Mouse (Mus musculus): ENCODE results near the gene Atf3. TPM values are rescaled to one million over a fixed set of nuclear protein-coding genes. Genes with fewer than 3 reads are reported as not detected.

Gene Atf3
- polyA plus RNA-seq, 1 experiment from 2014 or later = 5.6 TPM

- no peak overlapping the region for H3K27ac ChIP-seq (ENCODE audit: low read length)
- H3K4me3 ChIP-seq (ENCODE audit: low read length) = no peak overlapping the region
- H3K4me1 ChIP-seq (ENCODE audit: control insufficient read depth, insufficient read depth, low read length) = peaks cover 25% of the 10 kb centered on the region
- WGBS = 46% methylated on average over 6 of the region's 6 CpGs
- no peaks in the 10 kb centered on the region for H3K36me3 ChIP-seq (ENCODE audit: control insufficient read depth, insufficient read depth, low read length)
- ATAC-seq = no peak
- H3K9me3 ChIP-seq (ENCODE audit: control insufficient read depth, low read length) = no peaks in the 10 kb centered on the region
- no peak overlapping the region for H3K4me2 ChIP-seq (ENCODE audit: low read depth, low read length)
- H3K9ac ChIP-seq (ENCODE audit: low read depth, low read length) = no peak overlapping the region
- H3K27me3 ChIP-seq (replicated peaks; ENCODE audit: control insufficient read depth, insufficient read depth, low read length) = peaks cover 31% of the 10 kb centered on the region
These were observed 28.0 kb downstream of the Atf3 start for GRCm38 (mm10) chr1:191189671-191190372.

- ATAC-seq = no peak
- no peaks in the 10 kb centered on the region for H3K36me3 ChIP-seq (ENCODE audit: control insufficient read depth, insufficient read depth, low read length)
- H3K4me2 ChIP-seq (ENCODE audit: low read depth, low read length) = peak overlapping the region; percentile 26; the same call in 1 of the 2 replicates
- H3K27ac ChIP-seq (ENCODE audit: low read length) = no peak overlapping the region
- H3K9ac ChIP-seq (ENCODE audit: low read depth, low read length) = no peak overlapping the region; the same call in 1 of the 2 replicates
- 10% methylated on average over 7 of the region's 7 CpGs for WGBS
- no peaks in the 10 kb centered on the region for H3K9me3 ChIP-seq (ENCODE audit: control insufficient read depth, low read length)
- H3K27me3 ChIP-seq (replicated peaks; ENCODE audit: control insufficient read depth, insufficient read depth, low read length) = peaks cover 35% of the 10 kb centered on the region
- H3K4me1 ChIP-seq (ENCODE audit: control insufficient read depth, insufficient read depth, low read length) = peaks cover 32% of the 10 kb centered on the region
- no peak overlapping the region for H3K4me3 ChIP-seq (ENCODE audit: low read length)
These were observed 31.5 kb downstream of the Atf3 start for GRCm38 (mm10) chr1:191186386-191186770.

DNA sequence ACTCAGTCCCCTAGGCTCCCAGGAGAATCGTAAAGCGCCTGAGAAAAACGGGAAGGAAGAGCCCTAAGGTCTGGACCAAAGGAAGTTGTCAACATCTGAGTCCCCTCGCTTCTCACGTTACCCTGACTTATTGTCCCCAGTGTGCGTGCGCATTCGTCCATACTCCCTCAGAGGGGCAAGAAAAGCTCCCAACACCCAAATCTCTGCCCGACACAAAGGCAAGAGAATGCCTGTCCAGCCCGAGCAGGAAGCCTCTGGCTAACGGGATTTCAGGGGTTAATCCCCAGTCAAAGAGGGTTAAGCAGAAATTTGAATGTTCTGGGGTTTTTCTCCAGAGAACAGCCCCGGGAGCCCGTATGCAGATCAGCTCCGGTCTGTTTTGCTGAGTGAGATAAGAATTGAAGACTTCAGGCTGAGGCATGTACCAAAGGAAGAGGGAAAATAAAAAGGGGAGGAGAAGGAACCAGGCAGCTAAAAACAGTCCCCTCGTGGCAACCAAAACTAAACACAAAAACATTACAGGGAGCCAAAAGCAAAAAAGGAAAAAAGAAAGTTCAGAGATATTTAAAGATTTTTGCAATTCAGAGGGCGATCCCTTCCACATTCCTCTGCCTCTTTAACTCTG, 32.0 kb downstream of the Atf3 start:
- Histone ChIP-seq H3K36me3 (ENCODE audit: control insufficient read depth, insufficient read depth, low read length) (no peaks in the 10 kb centered on the region), H3K9me3 (ENCODE audit: control insufficient read depth, low read length) (no peaks in the 10 kb centered on the region), H3K27ac (ENCODE audit: low read length) (no peak overlapping the region), H3K4me2 (ENCODE audit: low read depth, low read length) (peak overlapping the region; percentile 81), H3K9ac (ENCODE audit: low read depth, low read length) (peak overlapping the region; percentile 60), H3K4me1 (ENCODE audit: control insufficient read depth, insufficient read depth, low read length) (peaks cover 37% of the 10 kb centered on the region), H3K27me3 (replicated peaks; ENCODE audit: control insufficient read depth, insufficient read depth, low read length) (peaks cover 35% of the 10 kb centered on the region), H3K4me3 (ENCODE audit: low read length) (peak overlapping the region; percentile 57)
- under 1% methylated on average over 16 of the region's 16 CpGs for WGBS
- no peak for ATAC-seq

DNA sequence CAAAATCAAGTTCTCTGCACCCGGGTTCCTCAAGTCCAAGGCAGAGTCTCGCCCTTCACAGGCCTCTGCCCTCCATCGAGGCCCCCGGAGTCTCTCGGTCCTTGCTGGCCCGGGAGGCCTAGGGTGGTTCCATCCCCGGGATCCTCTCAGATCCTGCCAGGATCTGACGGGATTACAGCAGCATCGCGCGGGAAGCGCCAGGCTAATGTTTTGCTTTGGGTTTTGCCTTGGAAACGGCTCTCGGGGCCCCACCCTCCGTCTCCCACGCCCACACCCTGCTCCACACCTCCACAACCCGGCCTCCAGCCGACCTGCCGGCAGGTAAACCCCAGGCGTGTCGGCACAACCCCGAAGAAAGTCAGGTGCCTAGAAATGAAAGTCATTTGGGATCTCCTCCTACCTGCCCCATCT, 33.0 kb downstream of the Atf3 start:
- under 1% methylated on average over 22 of the region's 22 CpGs for WGBS
- H3K9me3 ChIP-seq (ENCODE audit: control insufficient read depth, low read length) = no peaks in the 10 kb centered on the region
- peak overlapping the region; percentile 81 for H3K4me2 ChIP-seq (ENCODE audit: low read depth, low read length)
- H3K27ac ChIP-seq (ENCODE audit: low read length) = no peak overlapping the region
- no peaks in the 10 kb centered on the region for H3K36me3 ChIP-seq (ENCODE audit: control insufficient read depth, insufficient read depth, low read length)
- H3K27me3 ChIP-seq (replicated peaks; ENCODE audit: control insufficient read depth, insufficient read depth, low read length) = peaks cover 35% of the 10 kb centered on the region
- H3K9ac ChIP-seq (ENCODE audit: low read depth, low read length) = peak overlapping the region; percentile 49
- H3K4me1 ChIP-seq (ENCODE audit: control insufficient read depth, insufficient read depth, low read length) = peaks cover 44% of the 10 kb centered on the region
- ATAC-seq = 0 out of 2 replicates have a peak, but pooled peaks have one; percentile 10
- peak overlapping the region; percentile 57 for H3K4me3 ChIP-seq (ENCODE audit: low read length)

DNA sequence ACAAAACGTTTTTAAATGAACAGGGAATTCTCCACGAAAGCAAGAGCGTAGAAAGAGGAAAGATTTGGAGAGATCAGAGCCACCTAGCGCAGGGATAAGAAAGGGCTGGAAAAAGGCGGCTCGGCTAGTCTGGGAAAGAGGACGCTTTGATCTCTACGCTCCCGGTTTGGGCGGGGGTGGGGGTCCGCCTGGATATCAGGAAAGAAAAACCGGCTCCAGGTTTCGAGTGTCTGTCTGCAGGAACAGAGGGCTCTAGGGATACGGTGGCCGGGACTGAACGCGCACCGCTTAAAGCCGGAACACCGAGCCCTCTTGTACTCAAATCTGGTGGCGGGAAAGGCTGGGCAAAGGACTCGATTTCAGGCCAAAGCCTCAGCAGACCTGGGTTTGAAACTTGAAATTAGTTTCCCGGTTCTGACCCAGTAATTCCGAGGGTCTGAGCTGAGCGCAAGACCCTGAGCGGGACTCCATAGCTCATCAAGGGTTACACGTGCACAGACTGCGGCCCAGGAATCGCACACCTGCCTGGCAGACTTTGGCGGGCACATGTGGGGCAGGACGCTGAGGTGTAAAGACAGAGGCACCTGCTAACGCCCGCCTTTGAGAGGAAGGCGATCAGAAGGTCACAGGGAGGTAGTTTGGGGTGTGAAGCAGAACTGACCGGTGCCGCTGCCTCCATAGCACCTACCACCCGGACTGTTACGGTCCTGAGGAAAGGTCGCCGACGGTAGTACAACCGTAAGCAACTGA, 33.6 kb downstream of the Atf3 start:
- WGBS = 5% methylated on average over 42 of the region's 42 CpGs
- Histone ChIP-seq H3K36me3 (ENCODE audit: control insufficient read depth, insufficient read depth, low read length) (no peaks in the 10 kb centered on the region), H3K9ac (ENCODE audit: low read depth, low read length) (peak overlapping the region; percentile 49), H3K27ac (ENCODE audit: low read length) (no peak overlapping the region), H3K4me1 (ENCODE audit: control insufficient read depth, insufficient read depth, low read length) (peaks cover 50% of the 10 kb centered on the region), H3K4me2 (ENCODE audit: low read depth, low read length) (peak overlapping the region; percentile 81), H3K4me3 (ENCODE audit: low read length) (peak overlapping the region; percentile 57), H3K27me3 (replicated peaks; ENCODE audit: control insufficient read depth, insufficient read depth, low read length) (peaks cover 35% of the 10 kb centered on the region), H3K9me3 (ENCODE audit: control insufficient read depth, low read length) (no peaks in the 10 kb centered on the region)
- no peak for ATAC-seq

DNA sequence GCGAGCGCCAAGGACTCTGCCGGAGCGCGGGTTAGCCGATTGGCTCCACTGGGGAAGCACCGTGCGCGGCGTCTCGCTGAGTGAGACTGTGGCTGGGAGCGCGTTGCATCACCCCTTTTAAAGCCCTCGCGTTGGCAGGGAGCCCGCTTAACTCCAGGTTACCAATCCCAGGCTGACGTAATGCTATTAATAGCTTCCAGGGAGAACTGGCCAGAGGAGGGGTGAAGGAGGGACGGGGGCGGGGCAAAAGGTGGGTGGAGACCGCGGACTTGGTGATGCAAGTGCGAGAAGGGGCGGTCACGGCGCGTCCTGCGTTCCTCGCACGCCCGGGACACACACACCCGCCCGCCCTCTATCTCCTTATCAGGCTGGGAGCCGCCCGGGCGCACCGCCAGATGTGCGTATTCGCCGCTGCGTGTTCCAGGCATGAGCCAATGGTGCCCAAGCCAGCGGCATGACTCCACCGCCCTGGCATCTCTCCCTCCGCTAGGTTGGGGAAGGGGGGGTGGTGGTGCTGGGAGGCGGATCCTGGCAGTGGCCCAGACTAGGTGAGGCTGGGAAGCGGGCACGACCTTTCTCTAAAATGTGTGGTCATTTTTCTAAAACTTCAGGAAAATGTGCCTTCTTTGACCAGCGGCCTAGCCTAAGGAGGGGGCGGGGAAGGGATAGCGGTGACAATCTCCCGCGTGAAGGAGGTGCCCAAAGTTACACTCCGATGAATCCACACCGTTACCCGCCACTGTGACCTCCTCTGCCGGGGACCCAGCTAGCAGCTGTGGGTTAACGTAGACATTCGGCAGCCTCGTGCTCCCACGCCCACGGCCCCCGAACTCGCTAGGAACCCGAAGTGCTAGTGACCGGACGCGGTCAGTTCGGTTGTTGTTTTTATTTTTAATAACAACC, 34.4 kb downstream of the Atf3 start:
- peak overlapping the region; percentile 53 for H3K27ac ChIP-seq (ENCODE audit: low read length)
- H3K27me3 ChIP-seq (replicated peaks; ENCODE audit: control insufficient read depth, insufficient read depth, low read length) = peaks cover 31% of the 10 kb centered on the region
- peak overlapping the region; percentile 57 for H3K4me3 ChIP-seq (ENCODE audit: low read length)
- peaks cover 59% of the 10 kb centered on the region for H3K4me1 ChIP-seq (ENCODE audit: control insufficient read depth, insufficient read depth, low read length)
- ATAC-seq = peak; percentile 89
- under 1% methylated on average over 67 of the region's 67 CpGs for WGBS
- H3K9me3 ChIP-seq (ENCODE audit: control insufficient read depth, low read length) = no peaks in the 10 kb centered on the region
- no peaks in the 10 kb centered on the region for H3K36me3 ChIP-seq (ENCODE audit: control insufficient read depth, insufficient read depth, low read length)
- H3K9ac ChIP-seq (ENCODE audit: low read depth, low read length) = peak overlapping the region; percentile 69
- peak overlapping the region; percentile 81 for H3K4me2 ChIP-seq (ENCODE audit: low read depth, low read length)

DNA sequence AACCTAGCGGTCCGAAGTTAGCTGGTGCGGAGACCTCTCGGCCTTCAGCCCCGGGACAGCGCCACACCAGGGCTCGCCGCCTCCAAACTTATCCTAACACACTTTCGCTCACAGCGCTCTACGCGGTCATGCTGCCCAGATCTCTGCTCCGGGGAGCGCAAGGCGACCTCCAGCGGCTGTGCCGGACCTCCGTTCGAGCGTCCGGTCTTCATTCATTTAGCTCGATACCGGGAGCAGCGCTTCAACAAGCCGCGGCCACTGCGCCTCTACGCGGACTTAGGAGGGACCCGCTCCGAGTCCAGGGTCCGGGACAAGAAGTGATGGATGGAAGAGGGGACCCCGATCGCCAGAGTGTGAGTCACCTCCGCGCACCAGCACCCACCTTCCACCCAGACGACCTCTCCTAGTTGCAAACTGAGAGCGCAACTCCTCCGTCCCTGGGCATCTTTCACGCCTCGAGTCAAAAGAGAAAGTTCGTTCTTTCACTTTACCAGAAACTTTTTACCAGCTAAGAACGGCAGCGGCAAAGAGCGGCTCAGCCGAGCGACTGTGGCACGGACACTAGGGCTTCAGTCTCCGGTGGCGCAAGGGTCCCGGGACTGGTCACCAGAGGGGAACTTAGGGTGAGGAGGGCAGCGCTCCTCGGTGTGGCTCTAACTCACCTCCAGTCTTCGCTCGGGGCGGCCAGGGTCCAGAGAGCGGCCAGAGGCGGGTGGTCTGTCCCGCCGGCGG, 35.2 kb downstream of the Atf3 start:
- ATAC-seq = peak; percentile 14
- WGBS = under 1% methylated on average over 61 of the region's 61 CpGs
- H3K4me2 ChIP-seq (ENCODE audit: low read depth, low read length) = peak overlapping the region; percentile 81
- no peaks in the 10 kb centered on the region for H3K36me3 ChIP-seq (ENCODE audit: control insufficient read depth, insufficient read depth, low read length)
- H3K27me3 ChIP-seq (replicated peaks; ENCODE audit: control insufficient read depth, insufficient read depth, low read length) = peaks cover 26% of the 10 kb centered on the region
- no peaks in the 10 kb centered on the region for H3K9me3 ChIP-seq (ENCODE audit: control insufficient read depth, low read length)
- H3K9ac ChIP-seq (ENCODE audit: low read depth, low read length) = peak overlapping the region; percentile 69
- peaks cover 66% of the 10 kb centered on the region for H3K4me1 ChIP-seq (ENCODE audit: control insufficient read depth, insufficient read depth, low read length)
- H3K27ac ChIP-seq (ENCODE audit: low read length) = peak overlapping the region; percentile 53
- peak overlapping the region; percentile 57 for H3K4me3 ChIP-seq (ENCODE audit: low read length)

- no peak for ATAC-seq
- Histone ChIP-seq H3K4me1 (ENCODE audit: control insufficient read depth, insufficient read depth, low read length) (peaks cover 72% of the 10 kb centered on the region), H3K4me2 (ENCODE audit: low read depth, low read length) (peak overlapping the region; percentile 81), H3K9ac (ENCODE audit: low read depth, low read length) (no peak overlapping the region), H3K27me3 (replicated peaks; ENCODE audit: control insufficient read depth, insufficient read depth, low read length) (peaks cover 17% of the 10 kb centered on the region), H3K27ac (ENCODE audit: low read length) (no peak overlapping the region), H3K9me3 (ENCODE audit: control insufficient read depth, low read length) (no peaks in the 10 kb centered on the region), H3K36me3 (ENCODE audit: control insufficient read depth, insufficient read depth, low read length) (no peaks in the 10 kb centered on the region), H3K4me3 (ENCODE audit: low read length) (peak overlapping the region; percentile 11; the same call in 1 of the 2 replicates)
- WGBS = 50% methylated on average over 12 of the region's 12 CpGs
These were observed 36.2 kb downstream of the Atf3 start for GRCm38 (mm10) chr1:191181469-191182259.
